Mouse (Mus musculus) hindbrain, embryonic 16.5 days (tissue): ENCODE measurements around the gene Zfp688. TPM values are rescaled to one million over a fixed set of nuclear protein-coding genes. Genes with fewer than 3 reads are reported as not detected.
"Not testable (repeated sequence)": the region's sequence is repeated elsewhere in the genome, so short reads cannot be mapped to it uniquely, and the experiment has no call there.

Experiments used
- ATAC-seq: fragments of 200-750 bp; cut with Nextera tagmentation; 2 replicates; pipeline ENCODE4 v1.8.0; 2017; ENCODE audit warnings: moderate TSS enrichment, moderate library complexity
- H3K27ac ChIP-seq: fragments of 300-500 bp; sonication (generic); 2 replicates; pipeline ENCODE4 v1.5.1; 2014; ENCODE audit warnings: low read depth, mild to moderate bottlenecking, control low read depth, low read length, moderate library complexity
- H3K27me3 ChIP-seq: fragments of 300-500 bp; sonication (generic); replicated peaks from 2 replicates; pipeline ENCODE4 v1.6.1; 2014; ENCODE audit warnings: low read length; ENCODE audit not compliant: control insufficient read depth, insufficient read depth
- H3K36me3 ChIP-seq: fragments of 300-500 bp; sonication (generic); 2 replicates; pipeline ENCODE4 v1.6.1; 2014; ENCODE audit warnings: mild to moderate bottlenecking, low read length, moderate library complexity, mixed read lengths; ENCODE audit not compliant: control insufficient read depth, insufficient read depth
- H3K4me1 ChIP-seq: fragments of 300-500 bp; sonication (generic); 2 replicates; pipeline ENCODE4 v1.6.1; 2014; ENCODE audit warnings: low read depth, low read length; ENCODE audit not compliant: control insufficient read depth, insufficient read depth
- H3K4me2 ChIP-seq: fragments of 300-500 bp; sonication (generic); 2 replicates; pipeline ENCODE4 v1.6.1; 2014; ENCODE audit warnings: mild to moderate bottlenecking, low read length, control low read depth, moderate library complexity
- H3K4me3 ChIP-seq: fragments of 300-500 bp; sonication (generic); 2 replicates; pipeline ENCODE4 v1.5.1; 2014; ENCODE audit warnings: mild to moderate bottlenecking, low read length, control low read depth, moderate library complexity
- H3K9ac ChIP-seq: fragments of 300-500 bp; sonication (generic); 2 replicates; pipeline ENCODE4 v1.6.1; 2014; ENCODE audit warnings: low read depth, mild to moderate bottlenecking, control low read depth, low read length, moderate library complexity
- H3K9me3 ChIP-seq: fragments of 300-500 bp; sonication (generic); 2 replicates; pipeline ENCODE4 v1.6.1; 2014; ENCODE audit warnings: mild to moderate bottlenecking, low read length, moderate library complexity; ENCODE audit not compliant: control insufficient read depth
- WGBS: fragments of 180-500 bp; shearing (Covaris S2); extraction: QIAGEN DNeasy Blood & Tissue Kit; methylation state at CpG from one replicate; pipeline ENCODE4 v1.1.7; 2014; 5-methylcytosine and 5-hydroxymethylcytosine counted together
- polyA plus RNA-seq: library from polyadenylated mRNA; unstranded; fragments of >200 nt; fragmentation: Nextera tagmentation; extraction: Ambion mirVana; gene quantifications from 2 replicates; pipeline ENCODE4 v1.2.1, GENCODE M21; 2015

The Zfp688 gene
- polyA plus RNA-seq, 1 experiment from 2014 or later, result 29.1 TPM

DNA sequence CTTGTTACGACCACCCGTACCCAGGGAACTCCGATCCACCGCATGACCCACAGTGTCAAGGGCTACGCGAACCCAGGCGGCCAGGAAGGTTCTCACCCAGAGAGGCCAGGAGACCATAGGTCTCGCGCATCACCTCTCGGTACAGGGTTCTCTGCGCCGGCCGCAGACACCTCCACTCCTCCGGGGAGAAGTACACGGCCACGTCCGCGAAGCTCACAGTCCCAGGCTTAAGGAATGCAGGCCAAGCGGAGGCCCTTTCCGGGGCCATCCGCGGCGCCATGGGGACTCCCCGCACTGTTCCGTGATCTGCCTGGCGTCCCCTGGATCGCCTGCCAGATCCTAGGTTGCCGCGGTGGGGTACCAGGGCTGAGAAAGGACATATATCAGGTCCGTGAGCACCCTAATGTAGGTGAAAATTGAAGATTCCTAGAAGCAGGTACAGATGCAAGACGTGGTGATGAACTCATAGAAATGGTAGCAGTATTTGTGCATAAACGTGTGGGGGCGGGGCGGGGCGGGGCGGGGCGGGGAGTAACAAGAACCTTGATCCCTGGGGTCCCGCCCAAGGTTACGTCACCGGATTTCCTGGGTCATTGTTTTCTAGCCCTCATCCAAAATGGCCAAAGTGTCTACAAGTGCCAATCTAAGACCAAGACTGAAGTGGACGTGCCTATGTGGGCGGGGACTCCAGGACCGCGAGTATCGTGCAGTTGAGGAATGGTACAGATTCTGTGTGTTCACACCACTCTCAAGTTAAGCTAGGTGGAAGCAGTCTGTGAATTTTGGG is 28.5 kb downstream of the Zfp688 start, which contains the start of gene E430018J23Rik:
Gene E430018J23Rik (minus strand): TSS at position 473 of the 787 bp plus-strand sequence.
- Histone ChIP-seq H3K4me3 (peak within 1 kb of the TSS; percentile 72), H3K9ac (peak within 1 kb of the TSS; percentile 89), H3K36me3 (no peaks in the 10 kb centered on the region), H3K27me3 (no peaks in the 10 kb centered on the region; the same call in 1 of the 2 replicates), H3K27ac (peak within 1 kb of the TSS; percentile 91), H3K9me3 (no peaks in the 10 kb centered on the region), H3K4me1 (peaks cover 10% of the 10 kb centered on the region), H3K4me2 (peak within 1 kb of the TSS; percentile 71)
- peak; percentile 96 for ATAC-seq
- under 1% methylated on average over 44 of the region's 45 CpGs for WGBS

GRCm38 (mm10) chr7:127392251-127392824 is 29.5 kb downstream of the Zfp688 start:
- H3K9ac ChIP-seq, result peak overlapping the region; percentile 89; the same call in 1 of the 2 replicates
- peak overlapping the region; percentile 71 for H3K4me2 ChIP-seq
- WGBS, result 87% methylated on average over 8 of the region's 8 CpGs
- no peaks in the 10 kb centered on the region; the same call in 1 of the 2 replicates for H3K27me3 ChIP-seq
- no peaks in the 10 kb centered on the region for H3K36me3 ChIP-seq
- no peak for ATAC-seq
- H3K4me3 ChIP-seq, result peak overlapping the region; percentile 72
- peaks cover 10% of the 10 kb centered on the region for H3K4me1 ChIP-seq
- no peak overlapping the region for H3K27ac ChIP-seq
- H3K9me3 ChIP-seq, result no peaks in the 10 kb centered on the region

- WGBS, result 95% methylated on average over 16 of the region's 16 CpGs
- no peaks in the 10 kb centered on the region; the same call in 1 of the 2 replicates for H3K27me3 ChIP-seq
- H3K4me3 ChIP-seq, result no peak overlapping the region
- no peak overlapping the region for H3K27ac ChIP-seq
- H3K9me3 ChIP-seq, result no peaks in the 10 kb centered on the region
- H3K4me1 ChIP-seq, result peaks cover 10% of the 10 kb centered on the region
- ATAC-seq, result no peak
- H3K9ac ChIP-seq, result no peak overlapping the region
- H3K4me2 ChIP-seq, result no peak overlapping the region
- no peaks in the 10 kb centered on the region for H3K36me3 ChIP-seq
These were observed 30.3 kb downstream of the Zfp688 start for GRCm38 (mm10) chr7:127391538-127391937.

GRCm38 (mm10) chr7:127390306-127390705 is 31.6 kb downstream of the Zfp688 start:
- WGBS, result 80% methylated on average over 7 of the region's 7 CpGs
- Histone ChIP-seq H3K9me3 (no peaks in the 10 kb centered on the region), H3K27ac (no peak overlapping the region), H3K9ac (no peak overlapping the region), H3K36me3 (no peaks in the 10 kb centered on the region), H3K4me2 (no peak overlapping the region), H3K4me3 (no peak overlapping the region), H3K27me3 (no peaks in the 10 kb centered on the region), H3K4me1 (peaks cover 10% of the 10 kb centered on the region)
- no peak for ATAC-seq

GRCm38 (mm10) chr7:127388201-127388600 is 33.7 kb downstream of the Zfp688 start:
- H3K4me2 ChIP-seq, H3K27ac ChIP-seq, ATAC-seq, H3K4me1 ChIP-seq, H3K36me3 ChIP-seq, H3K27me3 ChIP-seq, H3K4me3 ChIP-seq, H3K9ac ChIP-seq, H3K9me3 ChIP-seq: not testable (repeated sequence)

DNA sequence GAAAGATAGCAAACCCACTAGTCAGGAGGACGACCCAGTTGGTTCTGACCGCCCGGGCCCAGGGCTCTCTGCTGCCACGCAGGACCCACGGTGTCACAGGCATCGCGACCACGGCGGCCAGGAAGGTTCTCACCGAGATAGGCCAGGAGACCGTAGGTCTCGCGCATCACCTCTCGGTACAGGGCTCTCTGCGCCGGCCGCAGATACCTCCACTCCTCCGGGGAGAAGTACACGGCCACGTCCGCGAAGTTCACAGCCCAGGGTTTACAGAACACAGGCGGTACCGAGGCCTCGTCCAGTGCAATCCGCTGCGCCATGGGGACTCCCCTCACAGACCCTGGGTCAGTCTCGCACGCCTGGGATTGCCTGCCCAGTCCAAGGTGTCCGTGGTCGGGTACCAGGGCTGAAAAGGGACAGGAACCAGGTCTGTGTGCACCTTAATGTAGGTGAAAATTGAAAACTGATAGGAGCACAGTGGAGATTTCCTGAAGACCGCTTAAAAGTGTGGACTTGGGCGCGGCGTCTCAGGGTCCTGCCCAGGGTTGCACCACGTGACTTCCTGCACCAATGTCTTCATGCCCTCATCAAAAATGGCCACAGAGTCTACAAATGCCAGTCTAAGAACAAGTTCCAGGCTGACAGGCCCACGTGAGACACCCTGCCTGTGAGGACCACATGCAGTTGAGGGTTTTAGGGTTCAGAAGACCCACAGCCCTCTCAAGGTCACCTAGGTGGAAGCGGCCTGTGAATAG is 35.1 kb downstream of the Zfp688 start, which contains the start of gene 9130019O22Rik:
Gene 9130019O22Rik (minus strand): TSS at position 526 of the 752 bp plus-strand sequence.
- Histone ChIP-seq H3K9me3 (no peaks in the 10 kb centered on the region; the same call in 1 of the 2 replicates), H3K27ac (peak within 1 kb of the TSS; percentile 54; the same call in 1 of the 2 replicates), H3K4me2 (peak within 1 kb of the TSS; percentile 79), H3K4me3 (peak within 1 kb of the TSS; percentile 49), H3K4me1 (no peaks in the 10 kb centered on the region), H3K9ac (peak within 1 kb of the TSS; percentile 74), H3K27me3 (no peaks in the 10 kb centered on the region), H3K36me3 (peaks cover 3% of the 10 kb centered on the region; the same call in 1 of the 2 replicates)
- ATAC-seq, result peak; percentile 90
- 8% methylated on average over 32 of the region's 38 CpGs for WGBS

- H3K4me2 ChIP-seq, ATAC-seq, H3K27me3 ChIP-seq, H3K4me3 ChIP-seq, H3K27ac ChIP-seq, H3K9ac ChIP-seq, H3K9me3 ChIP-seq, H3K36me3 ChIP-seq, H3K4me1 ChIP-seq: not testable (repeated sequence)
- 93% methylated on average over 4 of the region's 4 CpGs for WGBS
These were observed 36.3 kb downstream of the Zfp688 start for GRCm38 (mm10) chr7:127385560-127385959.

- H3K4me3 ChIP-seq, result no peak overlapping the region
- H3K4me1 ChIP-seq, result no peaks in the 10 kb centered on the region; the same call in 1 of the 2 replicates
- H3K27me3 ChIP-seq, result no peaks in the 10 kb centered on the region
- no peak for ATAC-seq
- no peaks in the 10 kb centered on the region; the same call in 1 of the 2 replicates for H3K9me3 ChIP-seq
- H3K9ac ChIP-seq, result no peak overlapping the region
- no peaks in the 10 kb centered on the region for H3K36me3 ChIP-seq
- no peak overlapping the region for H3K4me2 ChIP-seq
- 80% methylated on average over 6 of the region's 6 CpGs for WGBS
- H3K27ac ChIP-seq, result no peak overlapping the region
These were observed 43.5 kb downstream of the Zfp688 start for GRCm38 (mm10) chr7:127378310-127378921.
